Mouse (Mus musculus) testis, adult 2 months (tissue): ENCODE measurements around the gene Slc46a2. TPM values are rescaled to one million over a fixed set of nuclear protein-coding genes. Genes with fewer than 3 reads are reported as not detected.

ENCODE experiments used
- H3K27ac ChIP-seq: fragments of 200-500 bp; 2 replicates; pipeline ENCODE4 v1.5.1; 2012; ENCODE audit warnings: low read depth, low read length; ENCODE audit not compliant: control insufficient read depth, insufficient read depth
- H3K27me3 ChIP-seq: fragments of 200-500 bp; 2 replicates; pipeline ENCODE4 v1.6.1; 2012; ENCODE audit warnings: mild to moderate bottlenecking, low read length, moderate library complexity; ENCODE audit not compliant: control insufficient read depth, insufficient read depth
- H3K36me3 ChIP-seq: fragments of 200-500 bp; 2 replicates; pipeline ENCODE4 v1.6.1; 2012; ENCODE audit warnings: mild to moderate bottlenecking, low read length; ENCODE audit not compliant: control insufficient read depth, insufficient read depth
- H3K4me1 ChIP-seq: fragments of 200-500 bp; 2 replicates; pipeline ENCODE4 v1.6.1; 2012; ENCODE audit warnings: low read length; ENCODE audit not compliant: control insufficient read depth, insufficient read depth
- H3K4me3 ChIP-seq: fragments of 200-500 bp; 2 replicates; pipeline ENCODE4 v1.5.1; 2012; ENCODE audit warnings: low read depth, mild to moderate bottlenecking, low read length, moderate library complexity, mixed read lengths; ENCODE audit not compliant: control insufficient read depth
- CTCF ChIP-seq: fragments of 200-500 bp; IDR thresholded peaks from 2 replicates; pipeline ENCODE4 v1.5.1; 2012; ENCODE audit warnings: low read depth, mild to moderate bottlenecking, inconsistent platforms, low read length, moderate library complexity; ENCODE audit not compliant: control insufficient read depth, insufficient read depth, insufficient replicate concordance
- POLR2A ChIP-seq: fragments of 200-500 bp; IDR thresholded peaks from 2 replicates; pipeline ENCODE4 v1.6.1; 2012; ENCODE audit warnings: low read depth, mild to moderate bottlenecking, inconsistent platforms, low read length, moderate library complexity; ENCODE audit not compliant: control insufficient read depth
- polyA plus RNA-seq: library from polyadenylated mRNA; depleted of rRNA; stranded (reverse); fragments of >200 nt; gene quantifications from 2 replicates; pipeline ENCODE4 v1.2.3, GENCODE M21; 2012

Slc46a2 gene
- polyA plus RNA-seq, 1 experiment = 0.04 TPM

GRCm38 (mm10) chr4:59878595-59878994 lies 36.3 kb downstream of the Slc46a2 start:
- no peaks in the 10 kb centered on the region for H3K36me3 ChIP-seq
- no peaks in the 10 kb centered on the region for H3K27me3 ChIP-seq
- no peak for TF ChIP-seq CTCF
- H3K27ac ChIP-seq = no peak overlapping the region
- H3K4me1 ChIP-seq = no peaks in the 10 kb centered on the region
- no peak overlapping the region for H3K4me3 ChIP-seq

GRCm38 (mm10) chr4:59877025-59877424 lies 37.8 kb downstream of the Slc46a2 start:
- H3K4me1 ChIP-seq = no peaks in the 10 kb centered on the region
- H3K36me3 ChIP-seq = no peaks in the 10 kb centered on the region
- no peak overlapping the region for H3K4me3 ChIP-seq
- H3K27ac ChIP-seq = no peak overlapping the region
- no peaks in the 10 kb centered on the region for H3K27me3 ChIP-seq
- TF ChIP-seq POLR2A (no peak), CTCF (no peak)

GRCm38 (mm10) chr4:59876570-59876969 lies 38.3 kb downstream of the Slc46a2 start:
- no peaks in the 10 kb centered on the region for H3K4me1 ChIP-seq
- H3K4me3 ChIP-seq = no peak overlapping the region
- no peaks in the 10 kb centered on the region for H3K36me3 ChIP-seq
- TF ChIP-seq POLR2A (no peak), CTCF (no peak)
- no peak overlapping the region for H3K27ac ChIP-seq
- H3K27me3 ChIP-seq = no peaks in the 10 kb centered on the region

GRCm38 (mm10) chr4:59873830-59874229 lies 41.0 kb downstream of the Slc46a2 start:
- no peak overlapping the region for H3K27ac ChIP-seq
- H3K4me3 ChIP-seq = no peak overlapping the region
- no peaks in the 10 kb centered on the region for H3K4me1 ChIP-seq
- H3K27me3 ChIP-seq = no peaks in the 10 kb centered on the region
- no peak for TF ChIP-seq CTCF
- no peak for TF ChIP-seq POLR2A
- H3K36me3 ChIP-seq = no peaks in the 10 kb centered on the region

GRCm38 (mm10) chr4:59873240-59873639 lies 41.6 kb downstream of the Slc46a2 start:
- no peaks in the 10 kb centered on the region for H3K4me1 ChIP-seq
- TF ChIP-seq CTCF (no peak), POLR2A (no peak)
- no peaks in the 10 kb centered on the region for H3K36me3 ChIP-seq
- no peak overlapping the region for H3K27ac ChIP-seq
- no peak overlapping the region for H3K4me3 ChIP-seq
- no peaks in the 10 kb centered on the region for H3K27me3 ChIP-seq

GRCm38 (mm10) chr4:59870859-59871591 lies 43.8 kb downstream of the Slc46a2 start:
- H3K27me3 ChIP-seq = no peaks in the 10 kb centered on the region
- no peak overlapping the region for H3K4me3 ChIP-seq
- TF ChIP-seq CTCF (peak; percentile 20; the same call in 1 of the 2 replicates), POLR2A (no peak)
- no peak overlapping the region for H3K27ac ChIP-seq
- no peaks in the 10 kb centered on the region for H3K36me3 ChIP-seq
- H3K4me1 ChIP-seq = no peaks in the 10 kb centered on the region

- no peak overlapping the region for H3K4me3 ChIP-seq
These were observed 44.4 kb downstream of the Slc46a2 start for GRCm38 (mm10) chr4:59870433-59870832.

GRCm38 (mm10) chr4:59869488-59870057 lies 45.3 kb downstream of the Slc46a2 start:
- no peaks in the 10 kb centered on the region for H3K4me1 ChIP-seq
- no peaks in the 10 kb centered on the region for H3K27me3 ChIP-seq
- no peaks in the 10 kb centered on the region for H3K36me3 ChIP-seq
- H3K4me3 ChIP-seq = no peak overlapping the region
- no peak for TF ChIP-seq CTCF
- no peak for TF ChIP-seq POLR2A
- H3K27ac ChIP-seq = no peak overlapping the region

More at GRCm38 (mm10) chr4:59870433-59870832, 44.4 kb downstream of the Slc46a2 start:
- TF ChIP-seq CTCF = no peak
- Histone ChIP-seq H3K36me3 (no peaks in the 10 kb centered on the region), H3K4me1 (no peaks in the 10 kb centered on the region), H3K27me3 (no peaks in the 10 kb centered on the region), H3K27ac (no peak overlapping the region)
